Mouse (Mus musculus) thymus, adult 2 months (tissue): ENCODE measurements at regions not wholly inside any gene's neighbourhood (a gene's known extent, or its start where the extent isn't known, plus 50 kb on each side); places are given as distances from the start of the nearest gene placed in this dataset.

Experiments
- CTCF ChIP-seq: fragments of 200-500 bp; IDR thresholded peaks from 2 replicates; pipeline ENCODE4 v1.5.1; 2012; ENCODE audit warnings: mild to moderate bottlenecking, control low read depth, low read length, moderate library complexity, borderline replicate concordance; ENCODE audit not compliant: control insufficient read depth, poor library complexity, insufficient read depth; ENCODE audit errors: extremely low read depth
- POLR2A ChIP-seq: fragments of 200-500 bp; IDR thresholded peaks from 2 replicates; pipeline ENCODE4 v1.6.1; 2012; ENCODE audit warnings: mild to moderate bottlenecking, low read length, control low read depth, moderate library complexity; ENCODE audit not compliant: control insufficient read depth, poor library complexity, insufficient read depth; ENCODE audit errors: extremely low read depth

GRCm38 (mm10) chr4:142947673-142948072 is 265.1 kb downstream of the Prdm2 start:
- TF ChIP-seq POLR2A, result no peak
- no peak for TF ChIP-seq CTCF
